Mouse (Mus musculus) limb, embryonic 13.5 days (tissue): ENCODE results near the gene Col4a1. TPM values are rescaled to one million over a fixed set of nuclear protein-coding genes. Genes with fewer than 3 reads are reported as not detected.

Experiments used
- ATAC-seq: fragments of 200-750 bp; cut with Nextera tagmentation; 2 replicates; pipeline ENCODE4 v1.8.0; 2017; ENCODE audit warnings: low read depth, moderate number of reproducible peaks, moderate TSS enrichment; ENCODE audit not compliant: low FRiP score
- H3K27ac ChIP-seq: fragments of 300-500 bp; sonication (generic); 2 replicates; pipeline ENCODE4 v1.5.1; 2015; ENCODE audit warnings: inconsistent platforms, mild to moderate bottlenecking, moderate library complexity
- H3K27me3 ChIP-seq: fragments of 300-500 bp; sonication (generic); 2 replicates; pipeline ENCODE4 v1.6.1; 2015; ENCODE audit warnings: mild to moderate bottlenecking, inconsistent platforms
- H3K36me3 ChIP-seq: fragments of 300-500 bp; sonication (generic); 2 replicates; pipeline ENCODE4 v1.6.1; 2015; ENCODE audit warnings: inconsistent platforms, mild to moderate bottlenecking, moderate library complexity
- H3K4me1 ChIP-seq: fragments of 300-500 bp; sonication (generic); 2 replicates; pipeline ENCODE4 v1.6.1; 2015; ENCODE audit warnings: inconsistent platforms
- H3K4me2 ChIP-seq: fragments of 300-500 bp; sonication (generic); replicated peaks from 2 replicates; pipeline ENCODE4 v1.6.1; 2015; ENCODE audit warnings: inconsistent platforms, mild to moderate bottlenecking, moderate library complexity
- H3K4me3 ChIP-seq: fragments of 300-500 bp; sonication (generic); 2 replicates; pipeline ENCODE4 v1.5.1; 2015; ENCODE audit warnings: moderate library complexity, mild to moderate bottlenecking, inconsistent platforms
- H3K9ac ChIP-seq: fragments of 300-500 bp; sonication (generic); 2 replicates; pipeline ENCODE4 v1.6.1; 2015; ENCODE audit warnings: mild to moderate bottlenecking, inconsistent platforms
- H3K9me3 ChIP-seq: fragments of 300-500 bp; sonication (generic); 2 replicates; pipeline ENCODE4 v1.6.1; 2016; ENCODE audit warnings: inconsistent platforms
- WGBS: fragments of 180-500 bp; shearing (Covaris S2); methylation state at CpG from one replicate; pipeline ENCODE4 v1.1.7; 2015; 5-methylcytosine and 5-hydroxymethylcytosine counted together
- polyA plus RNA-seq: library from polyadenylated mRNA; unstranded; fragments of >200 nt; fragmentation: Nextera tagmentation; extraction: Ambion mirVana; gene quantifications from 2 replicates; pipeline ENCODE4 v1.2.1, GENCODE M21; 2015

The Col4a1 gene
- polyA plus RNA-seq, 1 experiment from 2014 or later = 115 TPM

DNA sequence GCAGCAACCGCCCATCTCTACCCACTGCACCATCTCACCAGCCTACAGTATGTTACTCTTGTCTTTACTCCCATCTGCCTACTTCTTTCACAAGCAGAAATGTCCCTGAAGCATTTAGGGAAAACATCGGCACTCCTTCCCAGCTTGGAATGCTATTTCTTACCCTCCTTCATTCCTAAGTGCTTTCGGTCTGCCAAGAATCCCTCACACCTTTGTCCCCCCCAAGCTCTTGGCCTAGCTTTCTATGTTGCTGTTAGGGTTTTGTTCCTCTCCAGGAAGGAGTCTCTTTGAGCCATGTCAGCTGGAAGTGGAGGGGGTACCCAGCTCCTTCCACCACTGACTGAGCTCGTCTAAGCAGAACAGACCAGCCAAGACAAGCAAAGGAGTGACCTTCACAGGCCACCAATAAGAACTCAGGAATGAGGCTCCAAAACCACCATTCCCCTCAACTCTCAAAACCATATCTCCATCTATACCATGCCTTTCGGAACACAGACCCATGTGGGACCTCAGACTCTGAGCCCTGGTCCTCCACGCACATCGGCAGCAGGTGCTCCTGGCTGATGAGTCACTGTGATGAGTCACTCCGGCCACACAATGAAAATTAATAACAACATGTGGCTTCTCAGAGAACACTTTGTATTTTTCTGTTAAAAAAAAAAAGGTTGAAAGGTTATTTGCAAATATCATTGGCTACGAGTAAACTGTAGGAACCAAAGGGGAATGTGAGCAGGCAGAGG, 156.9 kb downstream of the Col4a1 start:
- Histone ChIP-seq H3K27ac (no peak overlapping the region), H3K36me3 (no peaks in the 10 kb centered on the region), H3K4me1 (no peaks in the 10 kb centered on the region), H3K9ac (no peak overlapping the region), H3K4me3 (no peak overlapping the region), H3K4me2 (no peak overlapping the region), H3K9me3 (no peaks in the 10 kb centered on the region), H3K27me3 (no peaks in the 10 kb centered on the region)
- 88% methylated on average over 9 of the region's 9 CpGs for WGBS
- no peak for ATAC-seq

- WGBS = 91% methylated on average over 3 of the region's 3 CpGs
These were observed 162.4 kb downstream of the Col4a1 start for GRCm38 (mm10) chr8:11150268-11150667.

GRCm38 (mm10) chr8:11149201-11149810, 163.3 kb downstream of the Col4a1 start:
- no peak overlapping the region for H3K27ac ChIP-seq
- no peaks in the 10 kb centered on the region for H3K4me1 ChIP-seq
- no peak overlapping the region for H3K4me2 ChIP-seq
- no peaks in the 10 kb centered on the region for H3K27me3 ChIP-seq
- H3K36me3 ChIP-seq = no peaks in the 10 kb centered on the region
- 79% methylated on average over 9 of the region's 9 CpGs for WGBS
- no peak for ATAC-seq
- H3K9ac ChIP-seq = no peak overlapping the region
- no peaks in the 10 kb centered on the region for H3K9me3 ChIP-seq
- H3K4me3 ChIP-seq = no peak overlapping the region

More at GRCm38 (mm10) chr8:11150268-11150667, 162.4 kb downstream of the Col4a1 start:
- no peak for ATAC-seq
- Histone ChIP-seq H3K27ac (no peak overlapping the region), H3K4me1 (no peaks in the 10 kb centered on the region), H3K4me3 (no peak overlapping the region), H3K27me3 (no peaks in the 10 kb centered on the region), H3K4me2 (no peak overlapping the region), H3K9me3 (no peaks in the 10 kb centered on the region), H3K36me3 (no peaks in the 10 kb centered on the region), H3K9ac (no peak overlapping the region)

GRCm38 (mm10) chr8:11148797-11149196, 163.8 kb downstream of the Col4a1 start:
- no peak overlapping the region for H3K9ac ChIP-seq
- H3K4me2 ChIP-seq = no peak overlapping the region
- no peaks in the 10 kb centered on the region for H3K36me3 ChIP-seq
- 85% methylated on average over 8 of the region's 8 CpGs for WGBS
- no peaks in the 10 kb centered on the region for H3K4me1 ChIP-seq
- no peak overlapping the region for H3K27ac ChIP-seq
- H3K4me3 ChIP-seq = no peak overlapping the region
- ATAC-seq = no peak
- H3K9me3 ChIP-seq = no peaks in the 10 kb centered on the region
- no peaks in the 10 kb centered on the region for H3K27me3 ChIP-seq

Other genes starting within 250 kb of the Col4a1 start
- 52.1 and 56.3 TPM in 2 replicates for gene Col4a2, start within 50 bp of the Col4a1 start, polyA plus RNA-seq
- 1.6 and 1.7 TPM in 2 replicates for gene Rab20, start 165.9 kb upstream of the Col4a1 start, polyA plus RNA-seq
- 128 and 132 TPM in 2 replicates for gene Naxd, start 184.7 kb upstream of the Col4a1 start, polyA plus RNA-seq
- 23.3 and 25.3 TPM in 2 replicates for gene Cars2, start 238.0 kb upstream of the Col4a1 start, polyA plus RNA-seq
- gene Ing1, start 242.7 kb upstream of the Col4a1 start, polyA plus RNA-seq = 37.9 and 42.5 TPM in 2 replicates